Mouse (Mus musculus) embryonic facial prominence, embryonic 12.5 days (tissue): ENCODE measurements at regions not wholly inside any gene's neighbourhood (a gene's known extent, or its start where the extent isn't known, plus 50 kb on each side); places are given as distances from the start of the nearest gene placed in this dataset. TPM values are rescaled to one million over a fixed set of nuclear protein-coding genes. Genes with fewer than 3 reads are reported as not detected.

Experiments
- microRNA-seq: library from miRNA; unstranded; fragments of <30 nt; microRNA quantifications from one replicate; pipeline ENCODE4, GENCODE M21; 2017

Small RNAs in the stretch of these regions (microRNA-seq; reads per million reads assigned to microRNA genes)
- not detected for gene Gm24275
